Comparison of ENCODE assay signal across 1 mouse cellular context in the genomic region with DNA sequence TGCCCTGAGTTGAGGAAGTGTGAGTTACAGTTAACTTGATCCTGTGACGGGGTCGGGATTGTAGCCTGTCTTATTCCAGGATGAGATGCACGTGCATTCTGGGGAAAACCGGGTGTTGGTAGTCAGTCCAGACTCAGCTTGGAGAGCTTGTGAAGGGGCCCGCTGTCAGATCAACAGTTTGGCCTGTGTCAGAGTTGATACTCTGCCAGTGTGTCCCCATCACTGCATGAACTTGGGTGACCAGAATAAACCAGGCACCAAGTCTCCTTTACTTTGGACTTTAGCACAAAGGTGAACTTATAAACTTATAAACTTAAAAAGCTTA.
TF ChIP-seq lines count a peak whose summit lies in the region.

No protein-coding gene starts in this region.

TF ChIP-seq in MEL, 35 proteins besides CTCF, POLR2A, EP300 and RAD21:
- 0 out of 2 replicates have a peak, but pooled peaks have one; percentile 15 for TF ChIP-seq MYC (IDR thresholded peaks at IDR 0.05; ENCODE audit: low read depth, low read length)
- TF ChIP-seq SIN3A (IDR thresholded peaks at IDR 0.05; ENCODE audit: low read length) = peak; percentile 42; the same call in 1 of the 2 replicates
- no peak for TF ChIP-seq UBTF (IDR thresholded peaks at IDR 0.05; ENCODE audit: borderline replicate concordance, insufficient read depth, low read depth, low read length)
